Mouse (Mus musculus) liver, embryonic 15.5 days (tissue): Measurements from ENCODE around the gene Fmnl1. TPM values are rescaled to one million over a fixed set of nuclear protein-coding genes. Genes with fewer than 3 reads are reported as not detected.

Experiments
- ATAC-seq: fragments of 200-750 bp; cut with Nextera tagmentation; 2 replicates; pipeline ENCODE4 v1.8.0; 2017; ENCODE audit warnings: moderate number of reproducible peaks, mild to moderate bottlenecking, moderate library complexity; ENCODE audit not compliant: insufficient read depth
- H3K27ac ChIP-seq: fragments of 300-500 bp; sonication (generic); replicated peaks from 2 replicates; pipeline ENCODE4 v1.5.1; 2015; ENCODE audit warnings: mild to moderate bottlenecking, inconsistent platforms
- H3K27me3 ChIP-seq: fragments of 300-500 bp; sonication (generic); 2 replicates; pipeline ENCODE4 v1.6.1; 2015; ENCODE audit warnings: mild to moderate bottlenecking, inconsistent platforms
- H3K36me3 ChIP-seq: fragments of 300-500 bp; sonication (generic); replicated peaks from 2 replicates; pipeline ENCODE4 v1.6.1; 2015; ENCODE audit warnings: moderate library complexity, mild to moderate bottlenecking, inconsistent platforms
- H3K4me1 ChIP-seq: fragments of 300-500 bp; sonication (generic); replicated peaks from 2 replicates; pipeline ENCODE4 v1.6.1; 2015; ENCODE audit warnings: inconsistent platforms
- H3K4me2 ChIP-seq: fragments of 300-500 bp; sonication (generic); 2 replicates; pipeline ENCODE4 v1.6.1; 2015; ENCODE audit warnings: moderate library complexity, mild to moderate bottlenecking, inconsistent platforms
- H3K4me3 ChIP-seq: fragments of 300-500 bp; sonication (generic); replicated peaks from 2 replicates; pipeline ENCODE4 v1.5.1; 2015; ENCODE audit warnings: mild to moderate bottlenecking, inconsistent platforms
- H3K9ac ChIP-seq: fragments of 300-500 bp; sonication (generic); 2 replicates; pipeline ENCODE4 v1.6.1; 2015; ENCODE audit warnings: moderate library complexity, mild to moderate bottlenecking, inconsistent platforms
- H3K9me3 ChIP-seq: fragments of 300-500 bp; sonication (generic); replicated peaks from 2 replicates; pipeline ENCODE4 v1.6.1; 2016; ENCODE audit warnings: inconsistent platforms
- WGBS: fragments of 180-500 bp; shearing (Covaris S2); methylation state at CpG from one replicate; pipeline ENCODE4 v1.1.7; 2015; ENCODE audit warnings: mixed read lengths; ENCODE audit not compliant: insufficient replicate concordance; 5-methylcytosine and 5-hydroxymethylcytosine counted together
- polyA plus RNA-seq: library from polyadenylated mRNA; unstranded; fragments of >200 nt; fragmentation: Nextera tagmentation; extraction: Ambion mirVana; gene quantifications from 2 replicates; pipeline ENCODE4 v1.2.1, GENCODE M21; 2015

Gene Fmnl1
- polyA plus RNA-seq, result 5.7 and 6.2 TPM in 2 replicates

DNA sequence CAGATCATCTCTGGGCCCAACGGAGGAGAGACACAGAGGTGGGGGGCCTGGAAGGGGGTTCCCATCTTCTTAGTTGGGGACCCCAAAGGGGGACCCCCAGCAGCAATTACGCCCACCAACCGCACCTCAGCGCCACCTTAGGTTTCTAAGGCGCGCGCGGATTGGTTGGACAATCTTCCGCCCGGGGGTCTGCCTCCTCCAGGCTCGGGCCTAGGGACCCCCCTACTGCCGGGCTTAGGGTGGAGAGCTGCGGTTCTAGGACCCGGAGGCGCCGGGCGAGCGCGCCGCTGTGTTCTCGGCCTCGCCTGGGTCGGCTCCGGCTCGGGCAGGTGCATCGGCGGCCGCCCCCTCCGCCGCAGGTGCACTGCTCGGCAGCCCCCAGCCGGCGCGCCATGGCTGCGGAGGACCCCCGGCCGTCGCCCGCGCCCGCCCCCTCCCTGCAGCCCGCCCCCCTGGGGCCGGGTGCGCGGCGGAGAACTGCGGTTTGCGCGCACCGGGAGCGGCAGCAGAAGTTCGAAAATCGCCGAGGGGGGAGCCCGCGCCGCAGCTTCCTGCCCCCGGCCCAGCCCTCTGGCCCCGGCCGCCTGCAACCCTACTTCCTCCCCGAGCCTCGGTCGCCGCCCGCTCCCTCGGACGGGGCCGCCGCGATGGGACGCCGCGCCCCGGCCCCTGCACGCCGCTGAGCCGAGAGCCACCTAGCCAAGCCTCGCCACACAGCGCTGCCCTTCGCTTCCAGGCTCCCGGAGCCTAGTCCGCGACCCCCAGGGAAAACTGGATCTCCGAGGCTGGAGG lies at the start of gene Fmnl1:
Gene Fmnl1, plus strand, starts transcription at position 614 of the 792 bp plus-strand sequence.
- Histone ChIP-seq H3K36me3 (no peaks in the 10 kb centered on the region), H3K4me3 (peak within 1 kb of the TSS; percentile 56), H3K9me3 (no peaks in the 10 kb centered on the region), H3K27me3 (peaks cover 47% of the 10 kb centered on the region), H3K4me2 (peak within 1 kb of the TSS; percentile 69), H3K4me1 (peaks cover 36% of the 10 kb centered on the region), H3K9ac (peak within 1 kb of the TSS; percentile 40; the same call in 1 of the 2 replicates), H3K27ac (peak within 1 kb of the TSS; percentile 41)
- under 1% methylated on average over 71 of the region's 84 CpGs for WGBS
- ATAC-seq, result no peak

DNA sequence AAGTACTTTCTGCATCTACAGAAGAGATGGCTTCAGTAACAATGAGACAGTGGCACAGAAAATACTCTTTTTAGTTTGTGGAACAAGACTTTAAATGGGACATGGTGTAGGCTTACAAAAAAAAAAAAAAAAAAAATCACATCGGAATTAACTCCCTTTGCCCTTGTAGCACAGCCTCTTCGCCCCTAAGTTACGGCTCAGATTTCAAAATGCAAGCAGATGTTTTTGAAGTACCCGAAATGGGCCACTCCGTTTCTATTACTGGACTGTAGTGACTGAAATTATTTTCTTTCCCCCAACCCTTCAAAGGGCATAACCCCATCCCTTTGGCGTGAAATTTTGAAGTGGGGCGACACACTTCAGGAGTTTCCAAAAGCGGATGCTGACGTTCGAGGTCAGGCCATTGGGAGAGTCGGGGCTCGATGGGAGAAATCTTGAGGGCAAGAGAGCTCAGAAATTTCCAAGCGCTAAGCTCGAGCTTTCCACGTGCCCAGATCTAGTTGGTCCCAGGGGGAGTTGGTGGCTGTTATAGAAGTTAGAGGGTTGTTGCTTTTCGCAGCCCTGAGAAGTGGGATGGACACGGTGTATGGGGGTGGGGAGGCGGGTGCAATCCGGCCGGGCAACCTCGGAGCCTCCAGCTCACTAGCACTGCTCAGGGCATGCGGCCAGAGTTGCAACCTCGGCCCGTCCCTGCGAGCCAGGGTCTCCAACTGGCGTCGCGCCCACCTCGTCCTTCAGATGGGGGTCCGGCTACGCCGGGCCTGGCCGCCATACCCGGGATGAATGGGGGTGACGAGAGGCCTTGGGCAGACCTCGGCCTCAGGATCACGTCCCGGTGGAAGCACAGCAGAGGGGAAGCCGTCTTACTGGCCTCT lies 39.0 kb upstream of the Fmnl1 start, which contains the start of gene Hexim2:
Gene Hexim2, plus strand, starts transcription at position 729 of the 875 bp plus-strand sequence.
- Histone ChIP-seq H3K36me3 (0 out of 2 replicates have a peak, but pooled peaks cover 2% of the 10 kb centered on the region), H3K9ac (peak within 1 kb of the TSS; percentile 100), H3K27ac (peak within 1 kb of the TSS; percentile 96), H3K9me3 (no peaks in the 10 kb centered on the region), H3K4me3 (peak within 1 kb of the TSS; percentile 97), H3K4me1 (peaks cover 57% of the 10 kb centered on the region), H3K27me3 (no peaks in the 10 kb centered on the region), H3K4me2 (peak within 1 kb of the TSS; percentile 78)
- WGBS, result 1% methylated on average over 39 of the region's 39 CpGs
- ATAC-seq, result peak; percentile 27

DNA sequence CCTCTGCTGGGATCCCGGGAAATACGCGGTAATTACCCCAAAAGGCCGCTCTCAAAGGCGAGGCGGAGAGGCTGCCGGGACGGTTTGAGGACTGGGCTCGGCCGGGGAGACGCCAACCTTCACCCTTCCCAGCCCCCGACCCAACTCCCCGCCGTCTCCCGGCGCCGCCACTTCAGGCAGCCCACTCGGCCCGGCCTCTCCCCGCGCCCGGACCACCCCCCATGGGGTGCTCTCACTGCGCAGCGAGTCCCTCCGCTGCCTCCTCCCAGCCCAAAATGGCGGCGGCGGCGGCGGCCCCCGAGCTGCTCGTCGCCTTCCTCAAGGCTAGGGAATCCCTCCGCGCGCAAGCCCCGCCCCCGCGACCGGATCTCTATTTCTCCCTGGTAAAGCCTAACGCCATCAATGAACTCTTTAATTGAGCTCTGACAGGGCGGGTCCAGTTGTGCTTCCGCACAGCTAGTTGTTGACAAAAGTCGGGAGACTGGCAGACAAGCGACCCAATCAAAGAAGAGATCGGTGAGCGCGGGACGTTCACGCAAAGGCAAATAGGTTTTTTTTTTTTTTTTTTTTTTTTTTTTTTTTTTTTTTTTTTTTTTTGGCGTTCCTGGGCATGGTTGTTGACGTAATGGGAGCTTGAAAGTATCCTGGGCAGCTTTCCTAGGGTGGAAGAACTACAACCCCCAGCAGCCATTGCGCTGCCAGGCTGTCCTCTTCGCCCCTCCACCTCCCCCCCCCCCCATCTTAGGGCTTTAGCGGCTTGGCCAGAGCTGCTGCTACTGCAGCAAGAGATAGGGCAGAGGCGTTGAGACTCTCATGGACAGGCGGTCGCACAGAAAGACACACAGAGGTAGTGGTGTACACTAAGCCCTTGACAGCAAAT lies 38.1 kb upstream of the Fmnl1 start:
- Histone ChIP-seq H3K27ac (peak overlapping the region; percentile 96), H3K4me2 (peak overlapping the region; percentile 78), H3K27me3 (no peaks in the 10 kb centered on the region), H3K4me1 (peaks cover 61% of the 10 kb centered on the region), H3K4me3 (peak overlapping the region; percentile 97), H3K9ac (peak overlapping the region; percentile 100), H3K9me3 (no peaks in the 10 kb centered on the region), H3K36me3 (0 out of 2 replicates have a peak, but pooled peaks cover 2% of the 10 kb centered on the region)
- WGBS, result 1% methylated on average over 58 of the region's 58 CpGs
- peak; percentile 87 for ATAC-seq

DNA sequence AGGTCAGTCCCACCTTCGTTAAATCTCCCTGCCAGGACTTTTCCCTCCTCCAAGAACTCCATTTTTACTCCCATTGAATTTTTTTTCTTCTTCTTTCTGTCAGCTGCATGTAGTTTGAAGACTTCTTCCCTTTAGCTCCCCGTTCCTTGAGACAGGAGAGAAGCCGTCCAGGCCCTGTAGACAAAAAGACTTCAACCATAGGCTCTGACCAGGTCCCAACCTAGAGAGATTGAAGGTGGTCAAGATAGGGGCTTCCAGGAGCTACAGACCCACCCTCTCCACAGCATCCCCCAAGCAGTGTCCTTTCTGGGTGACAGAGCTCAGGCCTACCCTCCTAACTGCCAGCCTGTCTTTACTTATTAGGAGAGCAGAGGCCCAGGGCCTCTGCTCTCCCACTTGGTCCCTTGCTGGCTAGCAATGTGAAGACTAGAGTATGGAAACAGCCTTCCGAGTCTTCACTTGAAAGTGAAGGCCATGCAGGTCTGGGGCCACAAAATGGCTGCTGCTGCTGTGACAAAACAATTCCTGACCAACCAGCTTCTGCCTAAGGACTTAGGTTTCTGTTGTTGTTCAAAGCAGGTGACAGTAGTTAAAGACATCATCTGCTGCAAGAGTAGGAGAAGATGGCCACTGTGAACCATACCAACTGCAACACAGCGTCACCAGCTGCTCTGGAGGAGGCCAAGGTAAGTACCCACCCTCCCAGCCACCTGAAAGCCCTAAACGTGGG lies 37.3 kb upstream of the Fmnl1 start:
- H3K4me1 ChIP-seq, result peaks cover 61% of the 10 kb centered on the region
- H3K4me3 ChIP-seq, result peak overlapping the region; percentile 97
- H3K36me3 ChIP-seq, result peaks cover 8% of the 10 kb centered on the region
- H3K9me3 ChIP-seq, result no peaks in the 10 kb centered on the region
- peak overlapping the region; percentile 71 for H3K9ac ChIP-seq
- WGBS, result 42% methylated on average over 6 of the region's 6 CpGs
- H3K27ac ChIP-seq, result peak overlapping the region; percentile 96
- 0 out of 2 replicates have a peak, but pooled peaks have one; percentile 2 for ATAC-seq
- peak overlapping the region; percentile 78 for H3K4me2 ChIP-seq
- no peaks in the 10 kb centered on the region for H3K27me3 ChIP-seq

DNA sequence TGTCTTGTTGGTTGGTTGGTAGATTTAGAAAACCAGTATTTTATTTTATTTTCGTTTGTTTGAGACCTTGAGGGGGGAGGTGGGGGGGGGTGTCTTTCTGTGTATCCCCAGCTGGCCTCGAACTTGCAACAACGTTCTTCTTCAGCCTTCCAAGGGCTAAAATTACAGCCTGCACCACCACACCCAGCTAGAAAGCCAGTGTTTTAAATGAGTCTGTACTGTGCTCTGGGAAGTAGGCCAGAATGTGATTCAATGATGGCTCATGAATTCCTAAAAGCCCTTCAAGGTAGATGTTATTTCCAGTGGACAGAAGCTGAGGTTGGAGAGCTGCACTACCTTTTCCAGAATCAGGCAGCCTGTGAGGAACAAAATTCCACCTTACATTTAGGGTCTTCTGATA lies 36.7 kb upstream of the Fmnl1 start:
- peak overlapping the region; percentile 97; the same call in 1 of the 2 replicates for H3K4me3 ChIP-seq
- H3K27ac ChIP-seq, result peak overlapping the region; percentile 96
- no peak for ATAC-seq
- 57% methylated on average over 3 of the region's 3 CpGs for WGBS
- H3K9ac ChIP-seq, result peak overlapping the region; percentile 71; the same call in 1 of the 2 replicates
- peaks cover 14% of the 10 kb centered on the region for H3K36me3 ChIP-seq
- no peaks in the 10 kb centered on the region for H3K9me3 ChIP-seq
- H3K27me3 ChIP-seq, result no peaks in the 10 kb centered on the region
- H3K4me1 ChIP-seq, result peaks cover 61% of the 10 kb centered on the region
- peak overlapping the region; percentile 78 for H3K4me2 ChIP-seq

DNA sequence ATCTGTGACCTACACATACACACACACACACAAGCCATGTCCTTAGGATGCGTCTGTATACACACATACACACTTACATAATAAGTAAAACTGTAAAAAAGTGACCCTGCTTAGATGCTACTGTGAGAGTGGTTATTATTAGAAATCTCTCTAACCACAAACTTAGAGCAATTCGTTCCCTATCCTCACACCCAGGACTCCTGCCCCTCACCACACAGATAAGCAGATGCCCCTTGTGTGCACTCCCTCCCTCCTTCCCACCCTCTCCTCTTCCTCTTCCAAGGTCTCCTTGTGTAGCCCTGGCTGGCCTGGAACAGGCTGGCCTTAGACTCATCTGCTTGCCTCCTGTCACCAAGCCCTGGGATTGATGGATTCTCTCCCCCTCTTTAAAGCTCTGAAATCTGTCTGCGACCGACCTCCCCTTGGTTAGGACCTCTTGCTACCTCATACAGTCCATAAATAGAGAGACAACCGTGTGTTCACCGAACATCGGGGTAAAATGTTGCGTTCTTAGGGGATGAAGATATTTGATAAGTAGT lies 34.8 kb upstream of the Fmnl1 start:
- Histone ChIP-seq H3K4me1 (peaks cover 58% of the 10 kb centered on the region), H3K9ac (no peak overlapping the region), H3K27me3 (no peaks in the 10 kb centered on the region), H3K4me2 (peak overlapping the region; percentile 78), H3K27ac (peak overlapping the region; percentile 96; the same call in 1 of the 2 replicates), H3K36me3 (peaks cover 19% of the 10 kb centered on the region), H3K9me3 (no peaks in the 10 kb centered on the region), H3K4me3 (no peak overlapping the region)
- WGBS, result 17% methylated on average over 8 of the region's 8 CpGs
- no peak for ATAC-seq

DNA sequence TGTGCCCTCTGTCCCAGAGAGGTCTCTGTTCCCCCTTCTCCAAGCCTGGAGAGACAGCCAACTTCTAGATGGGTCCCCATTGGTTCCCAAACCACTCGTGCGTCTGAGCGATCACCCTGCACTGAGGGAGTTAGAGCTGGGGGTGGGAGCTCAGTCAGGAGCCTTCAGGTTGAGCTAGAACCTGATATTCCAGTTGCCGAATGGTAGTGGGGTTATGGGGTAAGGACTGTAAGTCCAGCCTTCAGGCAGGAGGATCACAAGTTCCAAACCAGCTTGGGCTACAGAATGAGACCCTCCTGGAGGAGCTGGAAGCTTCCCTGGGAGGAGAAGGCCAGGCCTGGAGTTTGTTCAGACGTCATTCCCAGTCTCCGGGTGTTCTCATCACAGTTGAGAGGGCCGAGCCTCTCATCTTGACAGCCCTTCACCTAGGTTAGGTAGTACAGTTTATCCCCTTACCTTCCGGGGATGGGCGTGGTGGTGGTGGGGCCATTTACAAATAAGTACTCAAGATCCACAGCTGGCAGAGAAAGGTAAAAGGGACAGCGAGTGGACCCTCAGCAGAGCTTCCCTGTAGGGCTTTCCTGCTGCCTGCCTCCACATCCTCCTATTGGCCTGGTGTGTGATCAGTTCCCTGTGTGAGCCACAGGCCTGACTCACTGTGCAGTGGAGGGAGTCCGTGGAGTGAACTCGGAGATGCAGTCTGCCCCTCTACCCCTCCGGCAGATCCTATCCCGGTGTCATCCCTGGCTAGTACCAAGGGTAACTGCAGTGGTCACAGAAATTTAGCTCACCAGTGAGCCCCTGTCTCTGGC lies 30.8 kb upstream of the Fmnl1 start:
- H3K36me3 ChIP-seq, result peaks cover 19% of the 10 kb centered on the region
- no peak for ATAC-seq
- H3K27me3 ChIP-seq, result no peaks in the 10 kb centered on the region
- H3K9ac ChIP-seq, result no peak overlapping the region
- H3K9me3 ChIP-seq, result no peaks in the 10 kb centered on the region
- no peak overlapping the region for H3K4me2 ChIP-seq
- H3K4me3 ChIP-seq, result no peak overlapping the region
- peak overlapping the region; percentile 55 for H3K27ac ChIP-seq
- peaks cover 65% of the 10 kb centered on the region for H3K4me1 ChIP-seq
- 75% methylated on average over 14 of the region's 14 CpGs for WGBS

DNA sequence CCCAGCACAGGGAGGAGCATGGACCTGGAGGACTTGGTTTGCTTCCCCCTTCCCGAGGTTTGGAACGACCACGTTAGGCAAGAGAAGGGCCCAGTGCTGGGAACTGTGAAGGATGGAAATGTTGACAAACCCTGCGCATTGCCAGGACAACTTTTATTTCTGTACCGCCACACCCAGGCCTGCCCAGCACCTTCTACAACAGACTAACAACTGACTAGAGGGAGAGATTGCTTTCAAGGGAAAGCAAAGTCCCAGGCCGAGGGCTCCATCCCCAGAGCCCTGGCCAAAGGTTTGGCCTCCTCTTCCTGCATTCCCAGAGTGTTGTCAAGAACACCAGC lies 30.2 kb upstream of the Fmnl1 start:
- ATAC-seq, result no peak

More for the DNA sequence above, 30.2 kb upstream of the Fmnl1 start:
- H3K9me3 ChIP-seq, result no peaks in the 10 kb centered on the region
- peak overlapping the region; percentile 55 for H3K27ac ChIP-seq
- H3K36me3 ChIP-seq, result peaks cover 19% of the 10 kb centered on the region
- no peak overlapping the region for H3K4me2 ChIP-seq
- H3K27me3 ChIP-seq, result no peaks in the 10 kb centered on the region
- H3K4me3 ChIP-seq, result no peak overlapping the region
- H3K9ac ChIP-seq, result no peak overlapping the region
- H3K4me1 ChIP-seq, result peaks cover 61% of the 10 kb centered on the region
- 52% methylated on average over 6 of the region's 6 CpGs for WGBS
